Mouse (Mus musculus) hematopoietic stem cell, adult 5-6 weeks (primary cell): ENCODE data around the gene Rsbn1l. TPM values are rescaled to one million over a fixed set of nuclear protein-coding genes. Genes with fewer than 3 reads are reported as not detected.

ENCODE experiments used
- ATAC-seq, 2 experiments: fragments of 125-278 bp in 1 of 2; replicated peaks in 1 of 2; 2 replicates each; pipeline ENCODE4 v1.8.0; 2016 to 2017; ENCODE audit warnings: inconsistent platforms in 2 of 2, mild to moderate bottlenecking in 2 of 2, moderate number of reproducible peaks in 2 of 2, low read depth in 1 of 2, moderate TSS enrichment in 1 of 2; ENCODE audit not compliant: low FRiP score in 2 of 2, poor library complexity in 2 of 2, severe bottlenecking in 2 of 2, insufficient read depth in 1 of 2, low TSS enrichment in 1 of 2
- total RNA-seq: library from RNA; stranded (forward); fragments of 172-1452, 232-1000 nt; gene quantifications from 2 replicates; pipeline ENCODE4 v1.2.3, GENCODE M21; 2017

The Rsbn1l gene
- 81.1 and 82.5 TPM in 2 replicates for total RNA-seq

- ATAC-seq = no peak
Measured at GRCm38 (mm10) chr5:20956298-20956697, at the start of gene Rsbn1l. Rsbn1l (minus strand) TSS chr5:20956398.

GRCm38 (mm10) chr5:21002723-21003122, 46.5 kb upstream of the Rsbn1l start:
- peak; percentile 91 to 93 for ATAC-seq

- ATAC-seq = no peak
Measured at GRCm38 (mm10) chr5:21001622-21002315, 45.6 kb upstream of the Rsbn1l start.

GRCm38 (mm10) chr5:20998427-20998826, 42.2 kb upstream of the Rsbn1l start:
- no peak for ATAC-seq

GRCm38 (mm10) chr5:20997555-20997954, 41.4 kb upstream of the Rsbn1l start:
- 0 out of 4 replicates have a peak, but pooled peaks of 1 of the 2 experiments have one; percentile 19 for ATAC-seq

- no peak for ATAC-seq
Measured at GRCm38 (mm10) chr5:20990062-20990809, 34.0 kb upstream of the Rsbn1l start.

DNA sequence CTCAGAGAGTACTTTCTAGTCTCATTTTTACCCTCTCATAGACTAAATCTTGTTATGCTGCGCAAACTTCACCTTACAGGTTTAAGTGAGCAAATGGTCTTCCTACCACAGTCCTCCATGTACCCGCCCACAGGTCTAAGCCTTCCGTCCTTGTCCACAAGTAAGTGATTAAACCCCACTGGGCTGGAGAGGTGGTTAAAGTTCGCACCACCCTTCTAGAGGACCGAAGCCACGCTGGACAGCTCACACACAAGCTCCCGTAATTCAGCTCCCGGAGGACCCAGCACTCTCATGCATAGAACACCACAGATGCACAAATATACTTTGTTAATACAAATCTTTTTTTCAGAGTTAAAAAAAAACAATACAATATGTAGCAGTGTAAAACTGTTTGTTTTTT, 30.1 kb upstream of the Rsbn1l start:
- no peak for ATAC-seq

DNA sequence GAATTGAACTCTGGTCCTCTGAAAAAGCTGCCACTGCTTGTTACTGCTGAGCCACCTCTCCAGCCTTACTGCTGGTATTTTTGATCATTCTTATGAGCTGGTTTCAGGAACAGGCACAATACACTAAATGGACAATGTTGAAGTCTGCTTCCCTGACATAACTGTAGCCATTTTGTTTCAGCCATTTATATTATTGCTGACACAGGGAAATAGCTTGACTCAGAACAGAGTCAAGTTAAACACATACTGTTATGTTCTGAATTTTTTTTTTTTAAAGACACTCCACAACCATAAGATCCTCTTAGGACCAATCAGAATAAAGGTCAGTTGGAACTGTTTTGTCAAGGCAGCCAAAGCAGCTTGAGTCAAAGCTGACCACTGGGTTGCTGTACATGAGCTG, 27.3 kb upstream of the Rsbn1l start:
- ATAC-seq = no peak

- no peak for ATAC-seq
Measured at GRCm38 (mm10) chr5:20974690-20975089, 18.5 kb upstream of the Rsbn1l start.

DNA sequence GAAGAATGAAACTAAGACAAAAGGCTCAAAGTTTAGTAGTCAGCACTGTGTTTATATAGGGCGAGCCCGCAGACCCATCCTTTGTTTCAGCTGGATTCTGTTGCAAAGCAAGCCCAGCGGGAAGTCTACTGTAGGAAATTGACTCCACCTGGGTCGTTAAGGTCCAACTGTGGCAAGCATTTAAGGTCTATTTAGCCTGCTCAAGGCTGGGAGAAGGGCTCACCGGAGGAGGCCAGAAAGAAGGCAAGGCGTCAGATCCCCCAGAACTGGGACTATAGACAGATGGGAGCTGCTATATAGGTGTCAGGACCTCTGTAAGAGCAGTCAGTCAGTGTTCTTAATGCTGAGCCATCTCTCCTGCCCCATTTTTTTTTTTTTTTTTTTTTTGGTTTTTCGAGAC, 17.8 kb upstream of the Rsbn1l start:
- ATAC-seq = no peak

- peak; percentile 91 to 93 for ATAC-seq
Measured at GRCm38 (mm10) chr5:20973069-20973468, 16.9 kb upstream of the Rsbn1l start.

GRCm38 (mm10) chr5:20968963-20969362, 12.8 kb upstream of the Rsbn1l start:
- peak; percentile 19 to 46; a peak in 2 of 4 replicates for ATAC-seq

GRCm38 (mm10) chr5:20968493-20968892, 12.3 kb upstream of the Rsbn1l start:
- no peak for ATAC-seq

DNA sequence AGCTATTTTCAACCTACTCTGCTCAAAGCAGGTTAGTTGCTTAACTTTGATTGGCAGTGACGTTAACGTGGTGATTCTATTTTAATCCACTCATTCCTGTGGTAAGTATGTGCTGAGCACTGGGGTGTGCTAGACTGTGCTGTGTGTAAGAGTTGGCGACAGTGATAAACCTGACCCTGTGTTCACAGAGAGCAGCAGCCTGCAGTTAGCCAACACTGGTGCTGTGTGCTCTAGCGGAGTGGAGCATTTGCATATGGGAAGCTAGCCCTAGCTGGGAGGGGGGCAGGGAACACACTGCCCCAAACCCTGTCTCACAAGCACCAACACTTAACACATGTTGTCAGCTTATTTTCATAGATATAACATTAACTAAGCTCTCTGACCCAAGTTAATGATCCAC, 11.7 kb upstream of the Rsbn1l start:
- peak; percentile 79 to 80 for ATAC-seq

GRCm38 (mm10) chr5:20964446-20964845, 8.2 kb upstream of the Rsbn1l start:
- no peak for ATAC-seq

DNA sequence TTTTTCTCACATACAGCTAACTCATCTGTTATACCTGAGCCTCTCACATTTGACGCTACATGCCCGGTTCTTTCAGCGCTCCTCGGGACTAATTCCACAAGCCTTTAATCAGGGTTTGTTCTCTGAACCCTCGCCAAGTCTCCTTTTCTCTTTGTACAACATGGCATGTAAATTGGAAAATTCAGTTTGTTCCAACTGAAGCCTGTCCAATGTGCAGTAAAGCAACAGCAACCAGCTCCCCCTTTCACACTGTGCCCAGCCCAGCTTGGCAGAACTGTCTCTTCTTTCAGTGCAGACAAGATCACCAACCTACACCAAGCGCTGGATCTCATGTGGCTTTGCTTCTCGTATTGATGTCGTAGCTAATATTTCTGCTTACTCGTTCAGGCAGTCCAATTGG, 7.1 kb upstream of the Rsbn1l start:
- no peak for ATAC-seq

GRCm38 (mm10) chr5:20960927-20961326, 4.7 kb upstream of the Rsbn1l start:
- no peak for ATAC-seq

DNA sequence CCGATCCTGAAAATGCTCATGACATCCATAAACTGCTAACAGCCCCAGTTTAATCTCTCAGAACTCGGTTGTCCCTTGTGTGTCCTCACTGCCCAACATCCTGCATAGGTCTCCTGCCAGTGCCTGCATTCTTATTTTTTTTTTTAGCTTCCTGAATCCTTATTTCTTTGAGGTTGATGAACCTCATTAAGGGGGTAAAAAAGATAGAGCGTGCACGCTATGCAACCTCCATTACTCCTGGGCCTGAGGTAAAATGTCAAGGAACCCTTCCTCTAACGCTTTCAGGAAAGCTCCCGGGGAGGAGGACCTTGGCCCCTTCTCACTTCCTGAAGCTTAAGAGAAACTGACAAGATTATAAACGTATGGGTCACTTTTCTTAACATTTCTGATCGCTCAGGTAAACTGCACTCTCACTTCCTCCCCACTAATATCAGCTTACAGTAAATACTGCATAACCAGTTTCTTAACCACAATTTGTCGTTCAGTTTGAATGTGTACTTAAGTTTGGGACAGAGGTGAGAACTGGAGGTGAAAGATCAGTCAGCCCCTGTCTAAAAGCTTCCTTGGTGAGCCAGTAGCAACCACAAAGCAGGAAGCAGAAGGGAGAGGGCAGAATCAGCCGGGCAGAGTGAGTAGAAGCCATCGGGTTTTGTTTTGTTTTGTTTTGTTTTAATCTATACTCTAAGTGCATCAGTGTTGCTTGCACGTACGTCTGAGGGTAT, 923 bp downstream of the Rsbn1l start:
- peak; percentile 44 to 65 for ATAC-seq
